Mouse (Mus musculus): ENCODE results near the gene Map4k5.

Map4k5 gene

GRCm38 (mm10) chr12:69892371-69893251, at the start of gene Map4k5, which contains the start of gene Atl1:
Gene Map4k5, minus strand, starts transcription at chr12:69893200.
Gene Atl1, plus strand, starts transcription at chr12:69892614.
- DNase-seq: peak; percentile 85 to 90

DNA sequence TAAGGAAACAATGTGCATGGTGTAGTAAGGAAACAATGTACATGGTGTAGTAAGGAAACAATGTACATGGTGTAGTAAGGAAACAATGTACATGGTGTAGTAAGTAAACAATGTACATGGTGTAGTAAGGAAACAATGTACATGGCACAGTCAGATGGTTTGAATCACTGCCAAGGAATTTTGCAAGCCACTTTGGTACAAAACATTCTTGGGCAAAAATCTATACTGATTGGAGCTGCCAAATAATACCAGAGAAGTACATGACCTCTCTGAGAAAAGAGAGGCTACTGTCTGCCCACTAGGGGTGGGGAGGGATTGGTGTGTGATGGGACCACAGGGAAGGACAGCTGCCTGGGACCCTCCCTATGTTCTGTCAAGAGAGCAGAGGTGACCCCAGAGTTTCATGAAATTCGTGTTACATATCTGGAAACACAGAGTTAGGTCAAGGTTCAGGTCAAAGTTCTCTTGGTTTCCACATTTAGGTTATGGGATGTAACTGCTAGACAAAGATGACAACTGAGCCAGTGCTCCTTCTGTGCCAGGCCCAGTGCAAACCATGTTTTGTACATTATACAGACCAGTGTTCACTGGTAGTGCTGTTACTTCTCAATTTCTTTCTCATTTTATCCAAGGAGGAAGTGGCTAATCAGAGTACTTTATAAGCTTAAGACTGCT, 48.8 kb upstream of the Map4k5 start:
- no peak for DNase-seq

DNA sequence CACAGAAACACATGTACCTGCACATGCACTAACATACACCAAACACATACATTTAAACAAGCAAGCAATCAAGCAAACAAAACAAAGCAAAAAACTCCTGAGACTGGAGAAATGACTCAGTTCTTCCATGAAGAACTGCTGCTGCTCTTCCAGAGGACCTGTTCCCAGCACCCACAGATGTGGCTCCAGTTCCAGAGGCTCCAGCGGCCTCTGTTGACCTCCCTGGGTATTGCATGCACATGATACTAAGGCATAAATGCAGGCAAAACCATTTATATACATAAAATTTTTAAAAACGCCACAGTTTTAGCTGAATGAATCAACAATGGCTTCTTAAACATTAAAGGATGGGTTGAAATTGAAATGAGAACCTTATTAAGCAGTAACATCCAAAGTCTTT, 46.3 kb upstream of the Map4k5 start:
- DNase-seq: no peak

DNA sequence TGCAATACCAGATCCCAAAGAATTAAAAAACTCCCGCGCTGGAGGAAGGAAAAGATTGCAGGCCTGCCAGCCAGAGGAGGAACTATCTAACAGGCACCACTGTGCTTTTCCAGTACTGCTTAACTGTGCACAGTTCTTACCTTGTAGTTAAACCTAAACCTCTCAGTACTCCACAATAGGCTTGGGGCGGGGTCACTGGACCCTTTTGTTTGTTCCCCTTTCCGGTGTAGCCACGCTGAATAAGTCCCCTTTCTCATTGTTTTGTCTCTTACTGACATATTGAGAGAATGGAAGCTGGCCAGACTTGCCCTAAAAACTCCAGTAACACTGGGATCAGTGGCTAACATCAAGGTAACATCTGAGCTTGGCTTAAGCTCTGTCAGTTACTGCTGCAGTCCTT, 44.7 kb upstream of the Map4k5 start:
- DNase-seq: no peak

DNA sequence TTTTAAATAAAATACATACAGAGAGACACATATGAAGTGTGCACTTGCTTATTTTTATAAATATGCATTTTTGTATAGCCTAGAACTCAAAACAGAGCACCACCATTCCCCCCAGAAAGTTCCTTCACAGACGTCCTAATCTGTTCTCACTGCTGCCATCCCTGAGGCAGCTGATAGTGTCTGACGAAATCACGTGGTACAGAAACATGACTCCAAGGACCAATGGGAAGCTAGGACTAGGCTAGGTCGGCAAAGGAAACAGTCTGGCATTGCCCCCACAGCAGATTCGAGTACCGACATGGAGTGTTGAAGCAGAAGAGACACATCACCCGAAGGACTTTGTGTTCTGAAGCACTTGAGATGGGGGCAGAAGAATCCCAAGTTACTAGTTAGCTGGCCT, 33.7 kb upstream of the Map4k5 start:
- DNase-seq: no peak

DNA sequence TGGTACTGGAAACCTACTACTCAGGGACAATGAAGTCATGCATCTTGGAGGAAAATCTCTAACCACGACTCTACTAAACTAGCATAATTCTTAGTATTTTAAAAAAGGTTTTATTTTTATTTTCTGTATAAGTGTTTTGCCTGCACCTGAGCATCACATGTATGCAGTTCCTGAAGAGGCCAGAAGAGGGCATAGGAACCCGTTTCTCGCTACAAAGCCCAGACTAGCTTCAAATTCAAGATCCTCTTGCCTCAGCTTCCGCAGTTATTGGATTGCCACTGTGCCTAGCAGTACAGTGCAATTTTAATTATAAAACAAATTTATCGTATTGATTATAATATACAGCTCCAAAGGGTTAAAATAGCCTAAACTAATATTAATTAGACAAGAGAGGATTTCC, 31.0 kb upstream of the Map4k5 start:
- peak; percentile 12 to 39 for DNase-seq

DNA sequence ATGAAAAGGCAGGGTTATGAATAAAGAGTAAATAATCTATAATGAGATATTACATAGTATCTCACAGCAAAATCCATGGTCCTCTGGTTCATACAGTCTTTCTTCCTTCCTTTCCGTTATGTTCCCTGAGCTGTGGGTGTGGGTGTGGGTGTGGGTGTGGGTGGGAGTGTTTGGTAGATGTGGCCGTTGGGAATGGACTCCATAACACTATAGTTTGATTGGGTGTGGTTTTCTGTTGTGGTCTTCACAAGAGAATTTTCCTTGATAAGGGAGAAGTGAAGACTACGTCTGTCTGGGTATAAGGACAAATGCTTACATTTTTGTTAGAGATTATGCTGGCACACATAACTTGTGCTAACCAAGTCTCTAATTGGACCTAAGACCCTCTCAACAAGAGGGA, 30.6 kb upstream of the Map4k5 start:
- DNase-seq: no peak

GRCm38 (mm10) chr12:69923128-69923527, 30.1 kb upstream of the Map4k5 start:
- no peak for DNase-seq

DNA sequence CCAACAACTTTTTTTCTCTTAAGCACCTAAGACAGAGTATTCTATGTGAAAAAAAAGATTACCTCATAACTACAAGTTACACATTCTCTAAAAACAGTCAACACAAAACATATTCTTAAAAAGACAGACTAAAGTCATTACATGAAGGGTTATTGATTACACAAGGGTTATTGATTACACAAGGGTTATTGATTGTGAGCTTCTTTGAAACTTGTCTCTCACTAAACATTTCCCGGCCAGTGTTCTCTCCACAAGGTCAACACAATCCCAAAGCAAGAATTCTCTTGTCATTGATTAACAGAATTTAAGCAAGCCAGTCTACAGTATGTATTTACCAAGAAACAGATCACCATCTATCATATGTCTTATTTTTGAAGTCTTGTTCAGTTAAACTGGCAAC, 29.1 kb upstream of the Map4k5 start:
- no peak for DNase-seq

GRCm38 (mm10) chr12:69917870-69918269, 24.9 kb upstream of the Map4k5 start:
- DNase-seq: no peak

DNA sequence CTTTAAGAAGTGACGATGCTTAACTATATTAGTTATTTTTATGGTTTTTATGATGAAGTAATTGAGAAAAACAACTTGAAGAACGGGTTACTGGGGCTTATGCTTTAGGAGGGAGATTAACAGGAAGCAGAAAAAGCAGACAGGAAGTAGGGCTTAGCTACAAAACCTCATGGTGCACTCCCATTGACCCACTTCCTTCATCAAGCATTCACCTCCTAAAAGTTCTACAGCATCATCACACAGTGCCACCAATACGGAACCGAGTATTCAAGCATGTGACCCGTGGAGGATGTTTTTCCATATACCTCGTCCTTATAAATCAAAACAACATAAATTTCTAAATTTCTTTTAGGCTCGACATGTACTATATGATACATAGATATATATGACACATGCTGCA, 19.7 kb upstream of the Map4k5 start:
- no peak for DNase-seq

DNA sequence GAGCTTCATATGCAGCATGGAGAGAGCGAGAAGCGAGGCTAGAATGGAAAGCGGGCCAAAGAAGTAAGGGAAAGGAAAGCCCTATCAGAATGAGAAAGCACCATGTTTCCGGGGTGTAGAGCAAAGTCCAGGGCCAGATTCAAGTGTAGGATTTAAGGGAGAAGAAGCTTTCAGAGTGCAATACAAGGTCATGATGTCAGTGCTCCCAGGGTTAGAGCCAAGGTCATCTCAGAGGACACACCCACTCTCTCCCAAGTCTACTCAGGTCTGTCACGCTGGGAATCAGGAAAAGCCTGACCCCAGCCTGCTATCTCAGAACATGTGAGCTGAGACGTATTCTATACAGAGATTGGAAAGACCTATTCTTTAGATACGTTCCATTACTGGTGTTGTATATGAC, 18.9 kb upstream of the Map4k5 start:
- DNase-seq: no peak

DNA sequence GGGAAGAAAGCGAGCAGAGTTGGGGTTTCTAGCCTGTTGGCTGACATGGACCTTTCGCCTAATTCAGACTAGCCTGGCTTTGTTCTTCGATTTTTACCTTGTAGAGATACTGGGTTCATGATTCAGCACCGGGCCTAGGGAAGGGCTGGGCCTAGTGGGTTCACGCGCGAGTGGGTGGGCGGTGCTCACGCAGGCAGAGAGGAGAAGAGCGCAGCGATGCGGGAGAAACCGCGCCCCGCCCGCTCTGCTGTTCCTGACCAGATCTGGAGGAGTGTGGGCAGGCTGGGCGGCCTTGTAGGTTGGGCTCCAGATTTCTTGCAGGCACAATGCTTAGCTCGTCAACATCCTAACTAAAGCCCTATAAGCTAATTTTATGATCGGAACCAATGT, 15.5 kb upstream of the Map4k5 start:
- DNase-seq: peak; percentile 75 to 82

GRCm38 (mm10) chr12:69907667-69908510, 14.9 kb upstream of the Map4k5 start:
- peak; percentile 76 to 81 for DNase-seq

DNA sequence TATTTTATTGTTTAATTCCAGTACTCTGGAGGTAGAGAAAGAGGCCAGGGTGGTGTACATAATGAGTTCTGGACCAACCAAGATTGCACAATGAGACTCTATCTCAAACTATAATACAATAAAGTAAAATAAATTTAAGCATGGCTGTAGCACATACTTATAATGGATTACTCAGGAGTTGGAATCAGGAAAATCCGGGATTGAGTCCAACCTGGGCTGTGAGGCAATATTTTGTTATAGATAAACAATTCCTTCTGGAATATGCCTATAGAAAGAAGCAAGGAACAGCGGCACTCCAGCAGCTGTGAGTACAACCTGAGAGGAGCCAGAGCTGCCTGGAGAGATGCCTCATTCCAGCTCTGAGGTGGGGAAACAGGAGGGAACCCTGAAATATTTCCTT, 12.0 kb upstream of the Map4k5 start:
- DNase-seq: no peak

GRCm38 (mm10) chr12:69898119-69898518, 5.1 kb upstream of the Map4k5 start:
- no peak for DNase-seq

DNA sequence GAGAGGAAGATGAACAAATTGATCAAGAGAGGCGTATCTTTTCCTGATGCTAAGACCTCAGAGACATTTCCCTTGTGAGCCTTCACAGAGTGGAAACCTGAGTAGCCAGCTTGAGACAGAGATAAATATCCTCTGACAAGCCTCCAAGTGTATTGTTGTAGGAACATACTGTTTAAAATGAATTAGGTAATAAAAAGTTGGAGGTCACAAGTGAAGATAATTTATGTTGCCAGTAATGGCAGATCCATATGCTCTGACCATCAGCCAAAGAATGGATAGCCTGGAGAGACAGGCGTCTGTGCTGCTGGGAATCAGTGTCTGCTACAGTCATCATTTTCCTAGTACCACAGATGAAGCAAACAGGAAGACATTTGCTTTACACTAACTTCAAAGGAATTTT, 2.0 kb upstream of the Map4k5 start:
- DNase-seq: no peak

DNA sequence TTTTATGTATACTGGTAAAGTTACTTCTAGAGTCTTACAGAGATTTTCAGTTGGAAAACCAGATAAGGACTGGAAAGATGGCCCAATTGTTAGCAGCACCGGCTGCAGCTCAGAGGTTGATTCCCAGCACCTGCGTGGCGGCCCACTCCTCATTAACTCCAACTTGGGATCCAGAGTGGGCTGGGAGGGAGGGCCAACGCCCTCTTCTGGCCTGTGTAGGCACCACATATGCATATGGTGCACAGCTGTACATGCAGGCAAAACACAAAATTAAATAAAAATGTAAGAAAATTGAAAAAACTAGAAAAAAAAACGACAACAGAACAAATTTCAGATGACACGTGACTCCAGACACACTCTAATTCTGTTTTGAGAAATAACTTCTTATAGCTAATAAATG, 927 bp upstream of the Map4k5 start:
- no peak for DNase-seq

GRCm38 (mm10) chr12:69891721-69892120, 1.3 kb downstream of the Map4k5 start:
- no peak for DNase-seq

DNA sequence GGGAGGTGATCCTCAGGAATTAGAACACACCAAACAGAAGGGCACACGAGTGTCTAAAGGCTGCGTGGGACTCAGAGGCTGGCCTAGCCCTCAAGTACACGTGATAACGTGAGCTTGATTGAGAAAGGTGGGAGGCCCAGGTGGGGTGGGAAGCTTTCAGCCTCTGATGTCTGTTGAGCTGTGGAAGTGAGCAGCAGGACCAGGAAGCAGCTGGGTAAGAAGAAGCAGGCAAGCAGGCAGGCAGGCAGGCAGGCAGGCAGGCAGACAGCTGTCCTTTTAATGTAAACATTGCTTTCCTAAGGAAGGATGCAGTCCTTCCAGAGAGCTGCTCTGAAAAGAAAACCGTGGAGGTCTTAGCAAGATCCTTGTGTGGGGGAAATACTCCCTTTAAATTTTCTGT, 2.5 kb downstream of the Map4k5 start:
- DNase-seq: no peak

- DNase-seq: no peak
These were observed 2.9 kb downstream of the Map4k5 start for GRCm38 (mm10) chr12:69890051-69890450.

- no peak for DNase-seq
These were observed 4.7 kb downstream of the Map4k5 start for GRCm38 (mm10) chr12:69888345-69888744.

DNA sequence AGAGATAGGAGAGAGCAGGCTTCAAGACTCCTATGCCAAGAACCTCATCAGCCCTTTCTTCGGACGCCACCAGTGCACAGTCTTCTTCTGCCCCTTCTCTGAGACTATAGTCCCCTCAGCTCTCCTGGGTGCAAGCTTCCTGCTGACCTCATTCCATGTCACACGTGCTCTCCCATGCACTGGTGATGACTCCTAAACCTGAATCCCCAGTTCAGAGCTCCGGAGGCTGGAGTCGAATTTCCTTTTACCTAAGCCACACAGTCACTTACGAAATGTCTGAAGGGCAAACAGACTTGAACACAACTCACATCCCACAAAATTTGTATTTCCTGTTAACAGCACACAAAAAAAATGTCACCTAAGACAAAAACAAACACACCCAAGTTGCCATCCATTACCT, 5.2 kb downstream of the Map4k5 start:
- no peak for DNase-seq
